Mouse (Mus musculus): ENCODE measurements around the gene Slfn9. TPM values are rescaled to one million over a fixed set of nuclear protein-coding genes. Genes with fewer than 3 reads are reported as not detected.
A peak's percentile ranks its signal among the peaks of the same experiment; 100 is the strongest.
"Not testable (repeated sequence)": the region's sequence is repeated elsewhere in the genome, so short reads cannot be mapped to it uniquely, and the experiment has no call there.

Gene Slfn9
- polyA plus RNA-seq, 1 experiment from 2014 or later, result 2.6 TPM

DNA sequence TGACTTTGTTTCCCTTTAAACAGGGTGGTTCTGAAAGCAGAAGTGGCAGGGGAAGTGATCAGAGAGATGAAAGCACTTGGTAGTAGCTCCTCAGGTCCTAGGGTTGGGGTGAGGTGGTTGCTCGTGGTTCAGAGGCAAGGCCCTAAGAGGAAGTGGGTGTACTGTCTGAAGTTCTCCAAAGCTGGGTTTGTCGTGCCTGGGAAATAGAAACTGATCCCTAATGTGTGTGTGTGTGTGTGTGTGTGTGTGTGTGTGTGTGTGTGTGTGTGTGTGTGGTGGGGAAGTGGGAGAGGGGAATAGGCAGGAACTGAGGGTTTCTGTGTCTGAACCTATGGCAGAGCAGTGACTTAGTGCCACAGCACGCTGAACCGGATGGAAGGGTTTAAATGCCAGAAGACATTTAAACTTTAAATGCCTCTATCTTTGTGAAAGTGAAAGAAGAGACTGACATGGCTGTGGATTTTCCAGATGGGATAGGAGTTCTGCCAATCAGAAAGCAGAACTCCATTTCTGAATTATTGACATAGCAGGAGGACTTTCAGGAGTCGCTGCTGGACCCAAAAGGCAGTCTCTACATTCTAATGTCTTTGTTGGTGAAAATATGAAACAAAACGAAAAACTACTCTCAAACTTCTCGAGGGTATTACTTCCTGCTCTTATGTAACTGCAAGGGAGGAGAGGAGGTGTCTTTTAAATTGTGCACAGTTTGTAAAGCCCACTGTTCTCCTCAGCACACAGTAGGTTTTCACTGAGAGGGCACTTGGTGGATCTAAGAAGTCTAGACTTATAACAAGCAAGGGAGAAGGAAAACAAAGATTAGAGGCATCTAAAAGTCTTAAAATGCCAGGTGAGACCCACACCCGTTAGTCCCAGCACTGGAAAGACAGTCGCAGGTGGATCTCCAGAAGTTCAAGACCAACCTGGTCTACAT, 38.8 kb downstream of the Slfn9 start:
- Histone ChIP-seq H3K27ac (replicated peaks) (no peak overlapping the region), H3K27me3 (peaks cover 51% of the 10 kb centered on the region), H3K4me1 (replicated peaks) (peaks cover 9% of the 10 kb centered on the region; the same call in 1 of the 2 replicates), H3K4me2 (no peak overlapping the region), H3K9ac (no peak overlapping the region), H3K9me3 (no peaks in the 10 kb centered on the region), H3K4me3 (no peak overlapping the region), H3K36me3 (no peaks in the 10 kb centered on the region)
- WGBS, result 74% methylated on average over 9 of the region's 9 CpGs
- ATAC-seq (ENCODE audit: low FRiP score, low read depth), result no peak

DNA sequence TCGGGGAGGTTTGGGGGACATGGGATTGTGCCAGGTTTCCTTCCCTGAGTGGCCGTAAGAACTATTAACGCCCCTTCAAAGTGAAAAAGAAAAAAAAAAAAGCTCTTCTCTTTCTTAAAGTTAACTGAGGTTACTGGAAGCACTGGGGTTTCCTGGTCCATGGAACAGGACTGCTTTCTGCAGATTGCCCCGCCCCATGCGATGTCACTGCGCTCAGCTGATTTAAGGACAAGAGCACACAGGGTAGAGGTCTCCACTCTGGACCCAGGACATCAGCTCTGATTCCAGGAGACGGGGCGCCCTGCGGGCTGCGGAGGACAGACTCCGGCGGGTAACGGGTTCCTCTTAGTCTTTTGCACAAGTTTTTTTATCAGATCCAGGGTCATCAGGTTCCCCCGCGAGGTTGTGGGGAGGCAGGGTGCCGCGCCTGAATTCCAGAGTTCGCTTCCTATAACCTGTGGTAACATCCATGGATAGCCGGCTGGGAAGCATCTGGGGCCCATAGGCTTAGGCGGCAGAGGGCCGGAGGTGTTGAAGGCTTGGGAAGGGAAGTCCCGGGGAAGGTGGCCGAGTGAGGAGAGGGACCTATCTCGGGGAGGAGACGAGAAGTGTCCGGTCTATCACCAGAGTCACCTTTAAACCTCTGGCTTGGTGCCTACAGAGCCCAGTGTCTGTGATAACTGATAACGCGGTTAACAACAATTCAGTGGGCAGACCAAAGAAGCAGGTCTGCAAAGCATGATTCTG, 39.6 kb downstream of the Slfn9 start:
- H3K4me2 ChIP-seq, result peak overlapping the region; percentile 33
- WGBS, result 14% methylated on average over 28 of the region's 28 CpGs
- ATAC-seq (ENCODE audit: low FRiP score, low read depth), result no peak

DNA sequence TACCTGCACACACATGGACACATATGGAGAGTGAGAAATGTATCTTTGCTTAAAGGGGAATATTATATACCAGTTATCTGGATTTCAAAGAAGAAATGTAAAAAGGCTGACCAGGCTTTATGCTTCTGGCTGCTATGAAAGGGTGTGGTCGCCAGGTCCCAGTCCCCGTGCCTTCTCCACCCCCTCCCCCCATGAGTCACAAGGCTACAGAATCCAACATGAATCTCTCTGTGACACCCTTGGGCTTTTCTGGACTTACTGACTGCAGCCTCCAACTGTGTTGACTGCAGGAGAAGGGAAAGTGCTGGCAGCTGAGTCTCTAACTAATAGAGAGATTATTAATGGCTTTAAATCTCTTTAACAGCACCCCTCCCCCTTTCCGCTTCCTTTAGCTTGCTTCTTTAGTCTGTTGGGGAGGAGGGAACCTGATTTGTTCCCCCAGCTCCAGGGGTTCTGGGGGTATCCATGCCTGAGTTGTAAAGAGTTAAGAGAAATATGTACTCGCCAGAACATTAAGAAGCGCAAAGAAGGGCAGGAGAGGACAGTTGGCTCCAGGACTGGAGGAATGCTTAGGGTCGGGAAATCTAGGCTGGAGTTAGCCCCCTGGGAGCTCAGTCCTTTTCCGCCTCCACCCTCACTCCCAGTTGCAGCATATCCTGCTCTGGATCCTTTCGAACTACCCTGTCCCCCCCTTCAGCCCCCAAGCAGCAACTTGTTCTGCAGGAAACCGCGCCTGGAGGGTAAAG, 40.7 kb downstream of the Slfn9 start, which contains the start of gene Slfn5:
Gene Slfn5, plus strand, starts transcription at position 614 of the 746 bp plus-strand sequence.
- Histone ChIP-seq H3K4me3 (peak within 1 kb of the TSS; percentile 14), H3K9ac (0 out of 2 replicates have a peak within 1 kb of the TSS, but pooled peaks have one; percentile 19), H3K27ac (replicated peaks) (no peak within 1 kb of the TSS), H3K4me2 (peak within 1 kb of the TSS; percentile 33), H3K4me1 (replicated peaks) (peaks cover 9% of the 10 kb centered on the region; the same call in 1 of the 2 replicates), H3K36me3 (no peaks in the 10 kb centered on the region), H3K27me3 (peaks cover 51% of the 10 kb centered on the region), H3K9me3 (no peaks in the 10 kb centered on the region)
- ATAC-seq (ENCODE audit: low FRiP score, low read depth), result no peak
- 13% methylated on average over 10 of the region's 10 CpGs for WGBS

More for the DNA sequence above, 39.6 kb downstream of the Slfn9 start:
- Histone ChIP-seq H3K27ac (replicated peaks) (no peak overlapping the region), H3K4me3 (peak overlapping the region; percentile 14), H3K4me1 (replicated peaks) (peaks cover 9% of the 10 kb centered on the region; the same call in 1 of the 2 replicates), H3K9ac (0 out of 2 replicates have a peak overlapping the region, but pooled peaks have one; percentile 19), H3K27me3 (peaks cover 51% of the 10 kb centered on the region), H3K9me3 (no peaks in the 10 kb centered on the region), H3K36me3 (no peaks in the 10 kb centered on the region)

DNA sequence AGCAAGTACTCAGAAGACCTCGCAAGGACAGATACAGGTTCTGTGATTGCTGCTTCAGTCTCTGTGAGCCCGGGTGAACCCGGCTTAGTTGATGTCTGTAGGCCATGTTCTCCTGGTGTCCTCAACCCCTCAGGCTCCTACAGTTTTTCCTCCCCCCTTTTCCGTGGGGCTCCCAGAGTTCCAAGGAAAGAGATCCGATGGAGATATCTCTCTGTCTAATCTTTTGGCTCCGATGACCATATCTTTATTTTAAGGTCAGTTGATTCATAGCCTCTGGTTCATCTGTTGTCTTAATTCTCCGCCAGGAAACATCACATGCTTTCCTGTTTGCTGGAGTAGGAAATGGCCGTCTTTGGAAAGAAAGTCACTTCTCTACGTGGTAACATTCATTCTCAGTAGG, 42.6 kb downstream of the Slfn9 start:
- Histone ChIP-seq H3K4me1 (replicated peaks) (peaks cover 9% of the 10 kb centered on the region; the same call in 1 of the 2 replicates), H3K4me2 (no peak overlapping the region), H3K27ac (replicated peaks) (no peak overlapping the region), H3K36me3 (no peaks in the 10 kb centered on the region), H3K27me3 (peaks cover 45% of the 10 kb centered on the region), H3K9me3 (no peaks in the 10 kb centered on the region), H3K9ac (no peak overlapping the region), H3K4me3 (no peak overlapping the region)
- WGBS, result 90% methylated on average over 9 of the region's 9 CpGs
- no peak for ATAC-seq (ENCODE audit: low FRiP score, low read depth)

DNA sequence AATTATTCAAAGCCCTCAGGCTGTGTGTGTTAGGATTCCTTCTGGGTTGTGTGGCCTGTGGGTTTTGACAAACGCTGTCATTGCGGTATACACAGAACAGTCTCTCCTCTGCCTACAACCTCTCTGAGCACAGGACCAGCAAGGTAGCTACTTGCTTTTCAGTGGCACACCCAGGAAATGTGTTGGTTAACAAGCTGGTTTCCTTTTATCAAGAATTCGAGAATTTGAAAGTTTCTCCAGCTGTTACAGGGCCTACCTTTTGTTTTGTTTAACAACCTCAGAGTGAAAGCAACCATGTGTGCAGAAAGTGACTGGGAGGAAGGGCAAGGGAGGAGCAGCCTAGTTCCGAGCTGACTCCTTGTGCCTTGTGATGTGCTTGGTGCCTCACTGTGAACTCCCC, 44.2 kb downstream of the Slfn9 start:
- Histone ChIP-seq H3K9me3 (no peaks in the 10 kb centered on the region), H3K9ac (no peak overlapping the region), H3K4me3 (no peak overlapping the region), H3K27ac (replicated peaks) (no peak overlapping the region), H3K4me1 (replicated peaks) (peaks cover 9% of the 10 kb centered on the region; the same call in 1 of the 2 replicates), H3K27me3 (peaks cover 30% of the 10 kb centered on the region), H3K36me3 (no peaks in the 10 kb centered on the region), H3K4me2 (no peak overlapping the region)
- ATAC-seq (ENCODE audit: low FRiP score, low read depth), result no peak
- WGBS, result 52% methylated on average over 4 of the region's 4 CpGs

DNA sequence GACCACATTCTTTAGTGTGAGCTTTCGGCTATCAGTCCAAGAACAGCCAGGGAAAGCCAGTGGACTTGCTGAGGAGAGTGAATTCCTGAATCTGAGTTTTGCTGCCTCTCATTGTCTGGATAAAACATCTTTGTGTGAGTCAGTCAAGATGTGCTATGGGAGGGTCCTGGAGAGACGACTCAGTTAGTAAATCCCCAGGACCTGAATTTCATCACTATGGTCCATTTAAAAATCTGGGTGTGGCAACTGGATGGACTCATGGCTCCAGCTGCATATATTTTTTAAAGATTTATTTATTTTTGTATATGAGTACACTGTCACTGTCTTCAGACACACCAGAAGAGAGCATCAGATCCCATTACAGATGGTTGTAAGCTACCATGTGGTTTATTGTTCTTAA, 46.0 kb downstream of the Slfn9 start:
- Histone ChIP-seq H3K36me3 (no peaks in the 10 kb centered on the region), H3K9ac (no peak overlapping the region), H3K4me3 (no peak overlapping the region), H3K4me1 (replicated peaks) (no peaks in the 10 kb centered on the region), H3K27me3 (peaks cover 13% of the 10 kb centered on the region), H3K27ac (replicated peaks) (no peak overlapping the region), H3K9me3 (no peaks in the 10 kb centered on the region), H3K4me2 (no peak overlapping the region)
- no peak for ATAC-seq (ENCODE audit: low FRiP score, low read depth)
- WGBS, result 72% methylated on average over 2 of the region's 2 CpGs

DNA sequence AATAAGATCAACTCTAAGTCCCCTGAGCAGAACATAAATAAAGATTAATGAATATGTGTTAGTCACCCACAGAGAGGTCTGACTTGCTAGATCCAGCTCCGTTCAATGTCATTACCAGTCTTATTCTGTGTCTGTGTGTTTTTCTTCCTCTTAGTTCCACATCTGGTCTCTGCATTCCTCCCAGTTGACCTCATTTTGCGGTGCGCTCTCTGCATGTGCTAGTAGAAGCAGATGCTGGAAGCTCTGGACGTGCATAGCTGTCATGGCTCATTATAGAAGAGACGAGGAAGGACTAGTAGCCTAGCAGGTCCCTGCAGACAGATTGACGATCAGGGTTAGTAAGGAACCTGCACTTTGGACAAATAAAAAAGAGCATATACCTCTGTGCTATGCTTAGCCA, 48.3 kb downstream of the Slfn9 start:
- Histone ChIP-seq H3K9ac (no peak overlapping the region), H3K27ac (replicated peaks) (no peak overlapping the region), H3K36me3 (no peaks in the 10 kb centered on the region), H3K4me1 (replicated peaks) (no peaks in the 10 kb centered on the region), H3K27me3 (no peaks in the 10 kb centered on the region), H3K9me3 (no peaks in the 10 kb centered on the region), H3K4me3 (no peak overlapping the region), H3K4me2 (no peak overlapping the region)
- no peak for ATAC-seq (ENCODE audit: low FRiP score, low read depth)
- WGBS, result 59% methylated on average over 6 of the region's 6 CpGs

DNA sequence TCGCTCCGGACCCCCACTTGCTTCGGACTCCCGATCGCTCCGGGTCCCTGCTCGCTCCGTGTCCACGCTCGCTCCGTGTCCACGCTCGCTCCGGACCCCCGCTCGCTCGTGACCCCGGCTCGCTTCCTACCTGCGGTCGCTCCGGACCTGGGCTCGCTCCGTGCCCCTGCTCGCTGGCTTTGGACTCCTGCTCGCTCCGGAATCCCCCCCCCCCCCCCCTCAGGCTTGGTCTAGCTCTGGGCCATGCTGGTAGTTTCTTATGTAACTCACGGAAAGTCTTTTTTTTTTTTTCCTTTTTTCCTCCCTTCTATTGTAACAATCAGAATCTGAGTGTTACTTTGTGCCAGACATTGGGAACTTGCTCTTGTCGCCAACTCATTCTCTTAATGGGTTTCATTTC, 58.4 kb downstream of the Slfn9 start:
- Histone ChIP-seq H3K27me3 (peaks cover 50% of the 10 kb centered on the region), H3K4me2 (peak overlapping the region; percentile 99), H3K4me3 (peak overlapping the region; percentile 50), H3K9me3 (no peaks in the 10 kb centered on the region), H3K36me3 (no peaks in the 10 kb centered on the region), H3K27ac (replicated peaks) (no peak overlapping the region), H3K9ac (no peak overlapping the region), H3K4me1 (replicated peaks) (peaks cover 16% of the 10 kb centered on the region)
- no peak for ATAC-seq (ENCODE audit: low FRiP score, low read depth)
- WGBS, result 1% methylated on average over 29 of the region's 29 CpGs

DNA sequence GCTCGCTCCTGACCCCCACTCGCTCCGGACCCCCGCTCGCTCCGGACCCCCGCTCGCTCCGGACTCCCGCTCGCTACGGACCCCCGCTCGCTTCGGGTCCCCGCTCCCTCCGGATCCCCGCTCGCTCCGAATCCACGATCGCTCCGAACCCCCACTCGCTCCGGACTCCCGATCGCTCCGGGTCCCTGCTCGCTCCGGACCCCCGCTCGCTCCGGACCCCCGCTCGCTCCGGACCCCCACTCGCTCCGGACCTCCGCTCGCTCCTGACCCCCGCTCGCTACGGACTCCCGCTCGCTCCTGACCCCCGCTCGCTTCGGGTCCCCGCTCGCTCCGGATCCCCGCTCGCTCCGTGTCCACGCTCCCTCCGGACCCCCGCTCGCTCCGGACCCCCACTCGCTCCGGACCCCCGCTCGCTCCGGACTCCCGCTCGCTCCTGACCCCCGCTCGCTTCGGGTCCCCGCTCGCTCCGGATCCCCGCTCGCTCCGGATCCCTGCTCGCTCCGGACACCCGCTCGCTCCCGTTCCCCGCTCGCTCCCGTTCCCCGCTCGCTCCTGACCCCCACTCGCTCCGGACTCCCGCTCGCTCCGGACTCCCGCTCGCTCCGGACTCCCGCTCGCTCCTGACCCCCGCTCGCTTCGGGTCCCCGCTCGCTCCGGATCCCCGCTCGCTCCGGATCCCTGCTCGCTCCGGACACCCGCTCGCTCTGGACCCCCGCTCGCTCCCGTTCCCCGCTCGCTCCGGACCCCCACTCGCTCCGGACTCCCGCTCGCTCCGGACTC, 59.8 kb downstream of the Slfn9 start:
- Histone ChIP-seq H3K4me3 (peak overlapping the region; percentile 50), H3K4me1 (replicated peaks) (peaks cover 16% of the 10 kb centered on the region), H3K27me3 (peaks cover 53% of the 10 kb centered on the region), H3K9ac (peak overlapping the region; percentile 33; the same call in 1 of the 2 replicates), H3K4me2 (peak overlapping the region; percentile 99)
- not testable (repeated sequence) for H3K9me3 ChIP-seq; H3K36me3 ChIP-seq; H3K27ac ChIP-seq (replicated peaks); ATAC-seq (ENCODE audit: low FRiP score, low read depth)
- WGBS, result under 1% methylated on average over 112 of the region's 119 CpGs

DNA sequence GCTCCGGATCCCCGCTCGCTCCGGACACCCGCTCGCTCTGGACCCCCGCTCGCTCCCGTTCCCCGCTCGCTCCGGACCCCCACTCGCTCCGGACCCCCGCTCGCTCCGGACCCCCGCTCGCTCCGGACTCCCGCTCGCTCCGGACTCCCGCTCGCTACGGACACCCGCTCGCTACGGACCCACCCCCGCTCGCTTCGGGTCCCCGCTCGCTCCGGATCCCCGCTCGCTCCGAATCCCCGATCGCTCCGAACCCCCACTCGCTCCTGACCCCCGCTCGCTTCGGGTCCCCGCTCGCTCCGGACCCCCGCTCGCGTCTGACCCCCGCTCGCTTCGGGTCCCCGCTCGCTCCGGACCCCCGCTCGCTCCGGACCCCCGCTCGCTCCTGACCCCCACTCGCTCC, 60.5 kb downstream of the Slfn9 start:
- H3K27me3 ChIP-seq, result peaks cover 46% of the 10 kb centered on the region
- H3K9ac ChIP-seq, result peak overlapping the region; percentile 33; the same call in 1 of the 2 replicates
- not testable (repeated sequence) for H3K9me3 ChIP-seq; H3K36me3 ChIP-seq; H3K27ac ChIP-seq (replicated peaks); ATAC-seq (ENCODE audit: low FRiP score, low read depth)
- peak overlapping the region; percentile 50 for H3K4me3 ChIP-seq
- peak overlapping the region; percentile 99 for H3K4me2 ChIP-seq
- H3K4me1 ChIP-seq (replicated peaks), result peaks cover 16% of the 10 kb centered on the region
- WGBS, result under 1% methylated on average over 51 of the region's 63 CpGs
